Mouse (Mus musculus) spleen, postnatal 14 days (tissue): Measurements from ENCODE around the gene Hspe1.
A peak's percentile ranks its signal among the peaks of the same experiment; 100 is the strongest.
"Not testable (repeated sequence)": the region's sequence is repeated elsewhere in the genome, so short reads cannot be mapped to it uniquely, and the experiment has no call there.

Experiments
- DNase-seq, 2 experiments: peaks; one replicate each; pipeline ENCODE4 v3.0.0; 2021 to 2022; ENCODE audit warnings: low spot score in 2 of 2

Gene Hspe1

GRCm38 (mm10) chr1:55085781-55086366, 2.1 kb upstream of the Hspe1 start:
- DNase-seq: no peak

- no peak for DNase-seq
Measured at GRCm38 (mm10) chr1:55086868-55087400, 998 bp upstream of the Hspe1 start.

- no peak for DNase-seq
Measured at GRCm38 (mm10) chr1:55087401-55087904, 479 bp upstream of the Hspe1 start.

- no peak for DNase-seq
Measured at GRCm38 (mm10) chr1:55088611-55089497, 922 bp downstream of the Hspe1 start.

GRCm38 (mm10) chr1:55089498-55090064, 1.6 kb downstream of the Hspe1 start:
- no peak for DNase-seq

GRCm38 (mm10) chr1:55092056-55092455, 4.1 kb downstream of the Hspe1 start:
- no peak for DNase-seq

GRCm38 (mm10) chr1:55092469-55092868, 4.5 kb downstream of the Hspe1 start:
- DNase-seq: no peak

- no peak for DNase-seq
Measured at GRCm38 (mm10) chr1:55106919-55107585, 19.1 kb downstream of the Hspe1 start.

- no peak for DNase-seq
Measured at GRCm38 (mm10) chr1:55107644-55108043, 19.7 kb downstream of the Hspe1 start.

GRCm38 (mm10) chr1:55108473-55108872, 20.5 kb downstream of the Hspe1 start:
- DNase-seq: no peak

- no peak for DNase-seq
Measured at GRCm38 (mm10) chr1:55109066-55109766, 21.3 kb downstream of the Hspe1 start.

GRCm38 (mm10) chr1:55123046-55123445, 35.1 kb downstream of the Hspe1 start:
- DNase-seq: no peak

- DNase-seq: no peak
Measured at GRCm38 (mm10) chr1:55123561-55123960, 35.6 kb downstream of the Hspe1 start.

- DNase-seq: not testable (repeated sequence)
Measured at GRCm38 (mm10) chr1:55124136-55124535, 36.2 kb downstream of the Hspe1 start.

- no peak for DNase-seq
Measured at GRCm38 (mm10) chr1:55129716-55130115, 41.8 kb downstream of the Hspe1 start.

- no peak for DNase-seq
Measured at GRCm38 (mm10) chr1:55130190-55130916, 42.4 kb downstream of the Hspe1 start.

- peak; percentile 85 to 91 for DNase-seq
Measured at GRCm38 (mm10) chr1:55130943-55131401, 43.0 kb downstream of the Hspe1 start, which contains the start of gene Mob4. Gene Mob4 (plus strand): TSS chr1:55131231.

- peak in 1 of 2 experiments; percentile 47 for DNase-seq
Measured at GRCm38 (mm10) chr1:55131424-55132014, 43.6 kb downstream of the Hspe1 start.

- DNase-seq: no peak
Measured at GRCm38 (mm10) chr1:55132308-55132707, 44.4 kb downstream of the Hspe1 start.

- DNase-seq: no peak
Measured at GRCm38 (mm10) chr1:55133173-55133572, 45.2 kb downstream of the Hspe1 start.
